Mouse (Mus musculus) spleen, adult 2 months (tissue): Measurements from ENCODE around the gene Angptl8.

Experiments used
- CTCF ChIP-seq: fragments of 200-500 bp; IDR thresholded peaks from 2 replicates; pipeline ENCODE4 v1.5.1; 2011; ENCODE audit warnings: mild to moderate bottlenecking, inconsistent platforms; ENCODE audit not compliant: insufficient read depth, insufficient read length, insufficient replicate concordance; ENCODE audit errors: extremely low read depth
- POLR2A ChIP-seq: fragments of 200-500 bp; IDR thresholded peaks from 2 replicates; pipeline ENCODE4 v1.6.1; 2011; ENCODE audit warnings: low read depth, low read length, inconsistent platforms

GRCm38 (mm10) chr9:21820183-21820582 is 15.1 kb upstream of the Angptl8 start:
- TF ChIP-seq POLR2A (no peak), CTCF (no peak)
